Mouse (Mus musculus): ENCODE results near the gene Inpp5k.

Gene Inpp5k

DNA sequence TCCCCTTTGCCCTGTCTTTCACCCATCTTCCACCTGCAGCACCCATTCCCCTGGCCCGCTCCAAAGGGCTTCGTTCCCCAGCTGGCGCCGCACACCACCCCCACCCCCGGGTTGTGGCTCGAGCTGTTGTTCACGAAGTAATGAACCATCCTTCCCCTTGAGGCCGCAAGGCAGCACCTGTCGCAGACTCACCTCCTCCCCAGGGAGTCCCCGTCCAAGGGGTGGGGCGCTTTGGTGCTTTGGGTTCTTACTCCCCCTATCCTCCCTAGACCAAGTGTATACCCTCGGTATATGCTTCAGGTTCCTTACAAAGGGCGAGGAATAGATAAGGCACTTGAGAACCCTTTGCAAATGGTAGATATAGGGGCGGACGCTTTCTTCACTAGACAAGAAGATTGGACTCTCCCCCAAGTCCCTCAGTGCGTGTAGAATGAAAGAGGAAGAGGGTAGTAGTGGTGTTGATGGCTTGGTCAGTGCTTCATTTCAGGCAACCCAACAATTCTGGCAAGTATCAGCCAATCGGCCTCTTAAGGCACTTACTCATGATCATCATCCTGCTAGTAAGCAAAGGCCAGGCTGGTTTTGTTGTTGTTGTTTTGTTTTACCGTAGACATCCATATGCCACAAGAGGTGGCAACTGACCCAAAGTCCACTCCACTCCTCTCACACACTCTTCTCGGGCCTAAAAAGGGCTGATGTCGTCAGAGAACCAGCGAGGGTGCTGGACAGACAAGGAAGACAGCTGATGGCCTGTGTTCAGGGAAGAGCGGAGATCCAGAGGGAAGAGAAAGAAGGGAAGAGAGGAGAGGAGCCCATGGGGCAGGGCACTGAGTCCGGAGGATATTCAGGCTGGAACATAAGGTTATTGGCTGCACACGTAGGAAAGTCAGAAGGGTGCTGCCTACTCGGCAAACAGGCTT is 23.9 kb downstream of the Inpp5k start:
- no peak for DNase-seq (ENCODE audit: low read depth, low spot score)

DNA sequence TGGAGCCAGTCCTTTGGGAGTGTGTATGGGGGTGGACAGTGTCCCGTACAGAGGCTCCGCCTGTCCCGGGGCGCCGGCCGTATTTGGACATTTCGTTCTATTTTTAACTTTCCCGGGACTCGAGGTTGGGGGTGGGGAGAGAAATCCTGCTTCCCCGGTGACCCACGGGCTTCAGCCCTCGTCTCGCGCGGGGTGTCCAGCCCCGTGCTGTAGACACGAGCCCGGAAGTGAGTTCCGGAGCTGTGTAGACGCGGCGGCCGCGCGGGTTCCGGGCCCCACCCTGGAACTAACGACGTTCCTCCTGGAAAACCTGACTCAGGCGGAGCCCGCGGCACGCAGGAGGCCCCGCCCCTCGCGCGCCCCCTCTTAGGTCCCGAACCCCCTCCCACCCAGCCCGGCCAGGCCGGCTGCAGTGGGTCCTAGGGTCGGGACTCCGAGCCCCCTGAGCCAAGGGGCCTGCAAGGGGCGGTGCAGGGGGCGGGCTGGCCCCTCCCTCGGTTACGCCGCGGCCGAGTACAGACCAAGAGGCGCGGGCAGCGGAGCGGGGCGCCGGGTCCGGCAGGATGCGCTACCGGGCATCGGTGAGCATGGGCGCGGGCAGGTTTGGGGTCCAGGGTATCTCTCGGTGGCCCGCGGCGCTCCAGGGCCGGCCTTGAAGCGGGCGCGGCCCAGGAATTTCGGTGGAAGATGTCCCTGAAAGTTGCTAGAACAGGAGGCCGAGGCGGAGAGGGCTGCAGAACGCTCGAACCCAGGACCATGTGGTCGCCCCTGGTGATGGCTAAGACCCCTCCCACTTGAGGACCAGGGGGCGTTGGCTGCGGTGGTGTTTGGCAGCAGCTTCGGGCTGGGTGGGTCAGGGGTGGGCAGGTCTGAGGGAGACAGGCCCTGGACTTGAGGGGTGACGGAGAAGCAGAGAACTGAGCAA is 25.1 kb downstream of the Inpp5k start:
- DNase-seq (ENCODE audit: low read depth, low spot score), result peak; percentile 88

DNA sequence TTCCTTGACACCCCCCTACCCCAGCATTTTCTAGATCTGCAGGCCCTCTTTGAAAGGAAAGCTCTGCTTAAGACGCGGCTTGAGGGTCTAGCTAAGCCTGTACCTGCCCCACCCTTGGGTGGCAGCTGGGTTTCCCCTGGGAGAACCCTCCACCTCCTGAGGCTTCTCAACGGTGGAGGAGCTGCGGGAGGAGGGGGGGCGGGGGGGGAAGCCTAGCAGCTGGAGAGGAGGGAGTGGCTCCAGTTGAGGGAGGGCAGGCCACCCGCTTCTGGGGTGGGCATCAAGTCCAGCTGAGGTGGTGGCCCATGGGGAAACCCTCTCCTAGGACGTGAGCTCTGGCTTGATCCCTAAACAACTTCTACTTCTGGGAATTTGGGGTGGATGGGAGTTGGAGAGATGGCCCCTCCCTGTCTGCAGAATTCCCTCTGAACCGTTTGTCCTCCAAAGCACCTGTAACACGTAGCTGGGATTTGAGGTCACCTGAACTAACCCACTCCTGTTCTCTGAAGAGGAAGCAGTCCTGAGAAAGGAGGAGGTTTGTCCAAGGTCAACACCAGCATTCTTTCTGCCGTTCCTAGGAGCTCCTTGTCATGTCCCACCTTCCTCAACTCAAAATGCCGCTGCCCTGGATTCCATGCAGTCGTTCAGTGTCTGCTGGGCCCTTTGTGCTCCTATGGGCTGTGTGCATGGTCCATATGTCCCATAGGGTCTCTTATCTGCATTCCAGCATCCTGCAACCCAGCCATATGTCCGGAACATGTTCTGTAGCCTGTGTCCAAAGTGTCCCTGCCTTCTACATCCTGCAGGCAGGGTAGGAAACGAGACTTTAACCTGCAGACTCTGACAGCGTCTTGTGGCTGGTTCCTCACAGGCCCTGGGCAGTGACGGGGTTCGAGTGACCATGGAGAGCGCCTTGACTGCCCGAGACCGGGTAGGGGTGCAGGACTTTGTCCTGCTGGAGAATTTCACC is 26.1 kb downstream of the Inpp5k start:
- DNase-seq (ENCODE audit: low read depth, low spot score), result peak; percentile 65

DNA sequence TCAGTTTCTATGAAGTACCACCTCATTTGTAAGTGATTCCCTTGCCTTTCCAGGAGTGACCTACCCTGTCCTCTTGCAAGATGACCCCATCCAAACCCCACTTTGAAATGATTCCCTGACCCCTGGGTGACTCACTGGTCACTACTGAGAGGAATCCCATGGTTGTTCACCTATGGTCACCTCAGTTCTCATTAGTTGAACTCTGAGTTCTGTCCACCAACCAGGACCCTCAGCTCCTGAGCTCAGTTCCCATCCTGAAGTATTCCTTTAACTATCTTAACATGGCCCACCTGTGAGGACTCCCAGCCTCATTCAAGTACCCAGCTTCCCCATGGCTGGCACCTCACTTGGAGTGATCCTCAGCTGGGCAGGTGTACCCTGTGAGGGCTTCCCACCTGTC is 27.1 kb downstream of the Inpp5k start:
- no peak for DNase-seq (ENCODE audit: low read depth, low spot score)

DNA sequence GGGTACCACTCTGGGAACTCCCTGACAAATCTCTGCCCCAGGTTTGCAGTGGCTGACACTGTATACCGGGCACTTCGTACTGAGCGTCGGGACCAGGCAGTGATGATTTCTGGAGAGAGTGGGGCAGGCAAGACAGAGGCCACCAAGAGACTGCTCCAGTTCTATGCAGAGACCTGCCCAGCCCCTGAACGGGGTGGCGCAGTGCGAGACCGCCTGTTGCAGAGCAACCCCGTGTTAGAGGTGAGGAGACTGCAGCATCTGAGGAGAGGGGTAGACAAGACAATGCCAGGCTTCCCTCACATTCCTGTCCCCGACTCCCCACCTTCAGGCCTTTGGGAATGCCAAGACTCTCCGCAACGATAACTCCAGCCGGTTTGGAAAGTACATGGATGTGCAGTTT is 27.5 kb downstream of the Inpp5k start:
- DNase-seq (ENCODE audit: low read depth, low spot score), result no peak

DNA sequence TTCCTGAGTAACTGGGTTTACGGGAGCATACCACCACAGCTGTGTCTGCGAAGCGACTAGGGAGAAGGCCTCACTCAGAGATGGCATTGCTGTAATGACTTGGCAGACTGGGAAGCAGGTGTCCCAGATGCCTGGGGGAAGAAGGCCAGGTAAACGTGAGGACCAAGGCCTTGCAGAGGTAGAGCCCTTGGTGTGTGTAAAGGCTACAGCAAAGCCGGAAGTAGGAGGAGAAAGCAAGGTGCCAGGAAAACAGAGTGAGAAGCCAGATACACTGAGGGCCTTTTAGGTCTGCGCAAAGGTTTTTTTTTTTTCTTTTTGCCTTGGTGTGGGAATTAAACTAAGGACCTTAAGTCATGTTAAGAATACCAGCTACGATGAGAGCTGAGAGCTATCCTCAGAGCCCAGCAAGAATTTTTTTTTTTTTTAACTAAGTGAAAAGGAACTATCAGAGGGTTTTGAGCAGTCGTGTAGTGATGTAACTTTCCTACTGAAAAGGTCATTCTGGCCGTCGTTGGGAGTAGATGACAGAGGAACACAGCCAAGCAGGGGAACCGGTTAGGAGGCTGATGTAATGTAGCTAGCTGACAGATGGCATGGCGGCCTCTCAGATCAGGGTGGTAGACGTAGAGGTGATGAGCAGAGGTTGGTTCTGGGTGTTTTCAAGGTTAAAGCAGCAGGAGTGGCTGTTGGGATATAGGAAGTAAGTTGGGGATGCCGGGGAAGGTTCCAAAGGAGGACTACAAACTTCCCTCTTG is 28.4 kb downstream of the Inpp5k start:
- no peak for DNase-seq (ENCODE audit: low read depth, low spot score)

DNA sequence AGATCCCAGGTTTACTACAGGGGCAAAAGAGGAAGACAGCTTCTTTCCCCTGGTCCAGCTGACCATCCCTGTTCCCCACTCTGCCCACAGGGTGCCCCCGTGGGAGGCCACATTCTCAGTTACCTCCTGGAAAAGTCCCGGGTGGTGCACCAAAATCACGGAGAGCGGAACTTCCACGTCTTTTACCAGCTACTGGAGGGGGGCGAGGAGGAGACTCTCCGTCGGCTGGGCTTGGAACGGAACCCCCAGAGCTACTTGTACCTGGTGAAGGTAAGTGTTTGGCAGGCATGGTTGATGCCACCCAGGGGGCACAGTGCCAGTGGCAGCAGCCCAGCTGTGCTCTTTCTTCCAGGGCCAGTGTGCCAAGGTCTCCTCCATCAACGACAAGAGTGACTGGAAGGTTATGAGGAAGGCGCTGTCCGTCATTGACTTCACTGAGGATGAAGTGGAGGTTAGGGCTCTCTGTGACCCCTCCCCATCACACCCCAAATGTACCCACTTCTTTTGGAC is 29.3 kb downstream of the Inpp5k start:
- no peak for DNase-seq (ENCODE audit: low read depth, low spot score)

DNA sequence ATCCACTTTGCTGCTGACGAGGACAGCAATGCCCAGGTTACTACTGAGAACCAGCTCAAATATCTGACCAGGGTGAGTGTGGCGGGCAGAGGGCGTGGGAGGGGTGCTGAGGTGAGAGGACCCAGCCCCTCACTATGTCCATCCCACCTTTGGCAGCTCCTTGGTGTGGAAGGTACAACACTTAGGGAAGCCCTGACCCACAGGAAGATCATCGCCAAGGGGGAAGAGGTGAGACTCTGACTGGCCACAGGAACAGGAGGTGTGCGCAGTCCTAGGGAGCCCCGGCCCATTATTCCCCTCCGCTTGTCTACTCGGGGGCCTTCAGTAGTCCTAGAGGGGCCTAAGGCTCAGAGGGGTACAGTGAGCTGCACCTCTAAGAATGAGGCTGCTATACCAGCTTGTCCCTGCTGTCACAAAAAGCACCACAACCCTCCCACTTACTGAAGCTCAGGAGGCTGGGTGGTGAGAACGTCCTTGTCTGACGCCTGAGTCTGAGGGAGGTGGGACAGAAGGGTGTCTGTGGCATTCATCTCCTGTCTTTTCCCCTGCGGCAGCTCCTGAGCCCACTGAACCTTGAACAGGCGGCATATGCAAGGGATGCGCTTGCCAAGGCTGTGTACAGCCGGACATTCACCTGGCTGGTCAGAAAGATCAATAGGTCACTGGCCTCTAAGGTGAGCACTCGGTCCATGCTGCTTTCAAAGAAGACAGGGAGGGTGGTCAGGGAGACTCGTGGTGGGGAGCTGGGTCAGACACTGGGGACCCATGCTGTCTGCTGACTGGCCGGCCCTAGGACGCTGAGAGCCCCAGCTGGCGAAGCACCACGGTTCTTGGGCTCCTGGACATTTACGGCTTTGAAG is 30.4 kb downstream of the Inpp5k start:
- no peak for DNase-seq (ENCODE audit: low read depth, low spot score)

DNA sequence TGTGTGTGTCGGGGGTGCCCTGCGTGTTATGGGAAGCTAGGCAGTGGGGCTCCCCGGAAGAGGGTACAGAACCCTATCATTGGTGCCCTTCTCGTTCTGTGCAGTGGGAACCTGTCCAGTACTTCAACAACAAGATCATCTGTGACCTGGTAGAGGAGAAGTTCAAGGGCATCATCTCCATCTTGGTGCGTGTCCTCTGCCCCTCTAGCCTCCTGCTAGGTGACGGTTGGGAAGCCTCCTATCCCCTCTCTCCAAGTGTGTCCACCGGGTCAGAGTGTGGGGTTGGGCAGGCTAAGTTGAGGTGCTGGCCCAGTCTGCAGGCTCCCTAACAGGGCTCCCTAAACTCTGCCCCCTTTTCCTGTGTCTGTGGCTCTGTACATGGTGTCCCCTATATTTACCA is 31.3 kb downstream of the Inpp5k start:
- DNase-seq (ENCODE audit: low read depth, low spot score), result no peak

DNA sequence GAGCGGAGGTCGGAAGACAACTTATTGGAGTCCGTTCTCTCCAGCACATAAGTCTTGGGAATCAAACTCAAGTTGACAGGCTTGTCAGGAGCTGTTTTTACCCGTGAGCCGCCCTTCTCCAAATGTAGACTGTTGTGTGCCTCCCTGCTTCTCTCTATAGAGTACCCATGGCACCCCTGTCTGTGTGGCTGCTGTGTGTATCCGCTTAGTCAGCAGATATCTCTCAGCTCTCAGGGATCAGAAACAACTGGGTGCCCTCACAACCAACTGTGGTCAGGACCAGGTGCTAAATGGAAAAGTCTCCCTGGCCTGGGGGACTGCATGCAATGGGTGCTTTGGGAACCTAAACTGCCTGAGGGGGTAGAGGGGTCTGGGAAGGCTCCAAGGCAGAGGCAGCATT is 35.5 kb downstream of the Inpp5k start:
- no peak for DNase-seq (ENCODE audit: low read depth, low spot score)

DNA sequence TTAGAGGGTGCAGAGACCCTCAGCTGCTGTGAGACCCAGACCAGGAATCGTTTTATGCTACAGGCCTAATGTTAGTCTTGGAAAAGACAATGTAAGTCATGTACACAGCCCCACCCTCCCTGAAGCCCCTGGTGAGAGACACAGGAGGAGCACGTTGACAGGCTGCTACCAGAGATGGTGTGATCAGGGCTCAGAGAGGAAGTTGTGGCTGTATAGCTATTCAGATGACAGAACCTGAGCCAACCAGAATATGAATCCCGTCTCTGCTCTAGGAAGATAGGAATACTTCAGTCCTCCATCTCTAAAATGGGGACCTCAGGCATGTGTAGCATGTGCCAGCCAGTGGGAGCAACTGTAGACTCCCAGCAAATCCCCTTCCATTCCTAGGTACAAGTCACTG is 37.8 kb downstream of the Inpp5k start:
- DNase-seq (ENCODE audit: low read depth, low spot score), result no peak

DNA sequence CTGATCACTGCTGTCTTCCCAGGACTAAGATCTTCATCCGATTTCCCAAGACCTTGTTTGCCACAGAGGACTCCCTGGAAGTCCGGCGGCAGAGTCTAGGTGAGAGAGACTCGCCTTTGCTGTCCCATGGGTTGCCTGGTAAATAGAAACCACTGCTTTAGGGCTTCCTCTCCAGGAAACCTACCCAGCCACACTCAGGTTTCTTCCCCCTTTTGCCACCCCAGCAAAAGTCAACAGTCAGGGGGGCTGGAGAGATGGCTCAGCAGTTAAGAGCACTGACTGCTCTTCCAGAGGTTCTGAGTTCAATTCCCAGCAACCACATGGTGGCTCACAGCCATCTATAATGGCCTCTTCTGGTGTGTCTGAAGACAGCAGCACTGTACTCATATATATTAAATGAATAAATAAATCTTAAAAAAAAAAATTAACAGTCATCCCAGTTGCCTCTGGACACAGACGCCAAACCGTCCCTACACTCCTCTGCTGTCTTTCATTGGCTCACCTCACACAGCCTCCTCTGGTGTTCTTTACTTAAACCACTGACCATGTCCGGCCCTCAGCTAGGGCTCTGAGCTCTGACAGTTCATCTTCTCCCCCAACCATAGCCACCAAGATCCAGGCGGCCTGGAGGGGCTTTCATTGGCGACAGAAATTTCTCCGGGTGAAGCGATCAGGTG is 38.5 kb downstream of the Inpp5k start:
- no peak for DNase-seq (ENCODE audit: low read depth, low spot score)

DNA sequence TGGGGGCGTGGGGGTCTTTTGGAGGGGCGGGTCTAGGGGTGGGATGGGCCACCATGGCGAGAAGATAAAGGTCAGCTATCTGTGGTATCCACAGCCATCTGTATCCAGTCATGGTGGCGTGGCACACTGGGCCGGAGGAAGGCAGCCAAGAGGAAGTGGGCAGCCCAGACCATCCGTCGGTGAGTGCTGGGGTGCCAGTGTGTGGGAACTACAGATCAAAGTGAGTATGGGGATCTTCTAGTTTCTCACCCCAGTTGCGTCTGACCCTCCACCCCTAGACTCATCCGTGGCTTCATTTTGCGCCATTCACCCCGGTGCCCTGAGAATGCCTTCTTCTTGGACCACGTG is 39.0 kb downstream of the Inpp5k start:
- no peak for DNase-seq (ENCODE audit: low read depth, low spot score)

DNA sequence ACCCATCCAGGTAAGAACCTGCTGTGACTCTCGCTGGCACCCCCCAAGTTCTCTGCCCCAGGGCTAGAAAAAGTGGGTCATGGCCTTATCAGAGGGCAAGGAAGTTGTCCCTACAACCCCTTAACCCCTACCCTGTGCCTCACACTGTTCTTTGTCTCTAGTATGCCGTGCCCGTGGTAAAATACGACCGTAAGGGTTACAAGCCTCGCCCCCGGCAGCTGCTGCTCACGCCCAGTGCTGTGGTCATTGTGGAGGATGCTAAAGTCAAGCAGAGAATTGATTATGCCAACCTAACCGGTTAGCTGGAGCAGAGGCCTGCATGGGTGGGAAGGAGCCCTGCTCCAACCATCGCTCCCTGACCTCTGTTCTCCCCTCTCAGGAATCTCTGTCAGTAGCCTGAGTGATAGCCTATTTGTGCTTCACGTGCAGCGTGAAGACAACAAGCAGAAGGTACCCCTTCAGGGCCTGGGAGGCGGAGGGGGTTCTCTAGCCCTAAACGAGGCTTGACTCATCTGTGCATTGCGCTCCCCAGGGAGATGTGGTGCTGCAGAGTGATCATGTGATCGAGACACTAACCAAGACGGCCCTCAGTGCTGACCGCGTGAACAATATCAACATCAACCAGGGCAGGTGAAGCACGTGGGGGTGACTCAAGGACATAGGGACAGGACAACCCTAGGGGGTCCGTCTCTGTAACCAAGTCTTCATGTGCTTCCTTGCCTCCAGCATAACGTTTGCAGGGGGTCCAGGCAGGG is 40.8 kb downstream of the Inpp5k start:
- no peak for DNase-seq (ENCODE audit: low read depth, low spot score)

DNA sequence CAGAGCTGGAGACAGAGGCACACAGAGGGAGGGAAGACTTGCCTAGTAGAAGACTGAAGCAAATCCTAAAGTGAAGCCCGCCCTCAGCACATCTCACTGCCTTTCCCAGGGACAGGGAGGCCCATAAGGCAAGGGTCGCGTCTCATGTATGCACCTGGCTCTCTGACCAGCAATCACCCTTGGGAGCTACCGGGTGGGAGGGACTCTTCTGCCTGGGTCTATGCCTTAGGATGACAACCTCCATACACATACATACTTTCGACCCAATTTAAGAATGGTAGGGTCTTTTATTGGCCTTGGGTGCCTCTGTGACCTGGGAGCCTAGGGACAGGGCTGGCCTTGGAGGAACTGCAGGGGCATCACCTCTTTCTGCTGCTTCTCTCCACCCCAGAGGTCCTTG is 42.6 kb downstream of the Inpp5k start:
- no peak for DNase-seq (ENCODE audit: low read depth, low spot score)

DNA sequence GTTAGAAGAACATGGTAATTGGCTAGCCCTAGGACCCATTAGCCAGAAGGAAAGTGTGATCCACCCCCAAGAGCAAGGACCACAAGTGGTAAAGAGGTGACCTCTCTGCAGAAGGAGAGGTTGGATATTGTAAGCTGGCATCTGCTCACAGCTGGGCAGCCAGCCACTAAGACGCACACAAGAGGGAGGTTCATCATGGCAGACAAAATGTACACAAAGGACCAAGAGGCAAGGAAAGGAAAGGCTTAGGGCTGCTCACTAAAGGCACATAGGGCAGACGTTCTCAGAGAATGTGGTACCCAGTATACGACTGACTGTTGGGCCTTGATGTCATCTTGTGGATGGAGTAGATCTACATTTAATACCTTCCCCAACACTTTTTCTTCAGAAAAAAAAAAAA is 44.1 kb downstream of the Inpp5k start:
- no peak for DNase-seq (ENCODE audit: low read depth, low spot score)

DNA sequence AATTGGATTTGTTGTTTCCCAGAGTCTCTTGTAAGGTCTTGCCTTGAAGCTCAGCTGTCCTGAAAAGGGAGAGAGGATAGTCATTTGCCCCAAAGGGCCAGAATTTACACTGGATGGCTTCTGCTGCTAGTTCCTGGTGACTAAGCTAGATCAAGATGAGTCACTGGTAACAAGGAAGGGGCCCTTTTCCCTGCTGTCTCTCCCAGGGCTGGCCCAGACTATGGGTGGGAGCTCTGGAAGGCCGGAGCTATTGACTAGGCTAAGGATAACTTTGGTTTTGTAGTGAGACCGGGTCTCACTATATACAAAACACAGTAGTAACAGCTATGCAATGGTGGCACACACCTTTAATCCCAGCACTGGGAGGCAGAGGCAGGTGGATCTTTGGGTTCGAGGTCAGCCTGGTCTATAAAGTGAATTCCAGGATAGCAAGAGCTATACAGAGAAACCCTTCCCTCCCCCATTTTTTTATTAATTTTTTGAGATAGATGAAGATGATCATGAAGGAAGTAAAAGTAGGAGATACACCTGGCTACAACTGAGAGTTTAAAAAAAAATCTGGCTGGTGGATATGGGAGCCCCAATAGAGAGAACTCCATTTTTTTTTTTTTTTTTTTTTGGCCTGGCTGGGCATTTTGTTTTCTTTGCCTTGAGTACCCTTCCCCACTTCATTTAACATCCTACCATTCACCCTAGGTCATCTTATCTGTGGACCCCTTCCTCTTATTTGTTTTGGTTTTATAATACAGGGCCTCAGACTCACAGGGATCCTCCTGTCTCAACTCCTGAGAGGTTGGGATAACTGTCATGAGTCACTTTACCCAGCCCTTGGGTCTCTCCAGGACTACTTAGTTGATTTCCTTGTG is 47.3 kb downstream of the Inpp5k start:
- no peak for DNase-seq (ENCODE audit: low read depth, low spot score)

Data from R1 (cell line).